Mouse (Mus musculus): ENCODE measurements at regions not wholly inside any gene's neighbourhood (a gene's known extent, or its start where the extent isn't known, plus 50 kb on each side); places are given as distances from the start of the nearest gene placed in this dataset.

DNA sequence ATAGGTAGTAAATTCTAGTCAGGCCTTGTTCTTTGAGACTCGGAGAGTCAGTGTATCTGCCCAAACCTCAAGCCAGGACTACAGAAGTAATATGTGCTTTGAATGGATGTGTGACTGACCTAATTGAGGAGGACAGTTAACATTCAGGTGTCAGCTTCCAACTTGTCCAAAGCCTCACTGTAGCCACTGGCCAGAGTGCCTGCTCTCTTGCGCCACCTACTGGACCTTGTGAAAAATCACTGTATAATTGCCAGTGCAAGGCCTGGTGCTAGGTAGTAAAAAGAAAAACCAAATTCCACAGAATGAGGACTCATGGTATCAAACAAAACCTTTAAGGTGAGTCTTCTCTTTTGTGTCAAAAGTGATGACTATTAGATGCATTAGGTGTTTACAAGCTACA is 933.6 kb upstream of the Lrrc6 start:
- WGBS = 22% methylated on average over 2 of the region's 2 CpGs
- Histone ChIP-seq H3K4me1 (replicated peaks; ENCODE audit: control insufficient read depth, insufficient read depth, low read length) (no peaks in the 10 kb centered on the region), H3K36me3 (ENCODE audit: control insufficient read depth, insufficient read depth) (no peaks in the 10 kb centered on the region), H3K4me3 (ENCODE audit: low read depth, low read length) (no peak overlapping the region), H3K27me3 (replicated peaks; ENCODE audit: control insufficient read depth, insufficient read depth, low read length) (no peaks in the 10 kb centered on the region), H3K27ac (ENCODE audit: low read depth, low read length) (no peak overlapping the region), H3K4me2 (replicated peaks; ENCODE audit: low read depth) (no peak overlapping the region), H3K9me3 (ENCODE audit: control insufficient read depth) (no peaks in the 10 kb centered on the region), H3K9ac (ENCODE audit: low read depth, low read length) (no peak overlapping the region)
- peak; percentile 99 for TF ChIP-seq CTCF (IDR thresholded peaks at IDR 0.05; ENCODE audit: low read depth)
- ATAC-seq = no peak

DNA sequence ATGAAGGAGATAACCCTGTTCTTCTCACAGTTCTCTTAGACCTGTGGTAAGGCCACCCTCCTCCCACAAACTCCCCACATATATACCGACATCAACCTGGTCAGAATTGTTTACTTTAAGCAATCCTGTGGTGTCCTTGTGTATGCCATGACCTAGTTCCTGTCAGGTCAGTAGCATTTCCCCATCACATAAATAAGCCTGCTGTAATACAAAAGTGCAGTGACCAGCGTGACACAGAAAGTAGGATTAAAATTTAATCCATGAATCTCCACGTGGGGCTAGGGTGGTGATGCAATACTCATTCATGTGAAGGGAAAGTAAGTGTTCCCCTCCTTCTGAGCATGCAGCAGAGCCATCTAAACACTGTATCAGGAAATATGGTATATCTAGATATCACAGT is 923.2 kb upstream of the Lrrc6 start:
- no peaks in the 10 kb centered on the region for H3K4me1 ChIP-seq (replicated peaks; ENCODE audit: control insufficient read depth, insufficient read depth, low read length)
- 35% methylated on average over 3 of the region's 3 CpGs for WGBS
- no peak overlapping the region for H3K27ac ChIP-seq (ENCODE audit: low read depth, low read length)
- no peaks in the 10 kb centered on the region for H3K27me3 ChIP-seq (replicated peaks; ENCODE audit: control insufficient read depth, insufficient read depth, low read length)
- no peak for ATAC-seq
- TF ChIP-seq CTCF (IDR thresholded peaks at IDR 0.05; ENCODE audit: low read depth) = no peak
- no peak overlapping the region for H3K4me3 ChIP-seq (ENCODE audit: low read depth, low read length)
- H3K4me2 ChIP-seq (replicated peaks; ENCODE audit: low read depth) = no peak overlapping the region
- H3K36me3 ChIP-seq (ENCODE audit: control insufficient read depth, insufficient read depth) = no peaks in the 10 kb centered on the region
- H3K9me3 ChIP-seq (ENCODE audit: control insufficient read depth) = no peaks in the 10 kb centered on the region
- H3K9ac ChIP-seq (ENCODE audit: low read depth, low read length) = no peak overlapping the region

DNA sequence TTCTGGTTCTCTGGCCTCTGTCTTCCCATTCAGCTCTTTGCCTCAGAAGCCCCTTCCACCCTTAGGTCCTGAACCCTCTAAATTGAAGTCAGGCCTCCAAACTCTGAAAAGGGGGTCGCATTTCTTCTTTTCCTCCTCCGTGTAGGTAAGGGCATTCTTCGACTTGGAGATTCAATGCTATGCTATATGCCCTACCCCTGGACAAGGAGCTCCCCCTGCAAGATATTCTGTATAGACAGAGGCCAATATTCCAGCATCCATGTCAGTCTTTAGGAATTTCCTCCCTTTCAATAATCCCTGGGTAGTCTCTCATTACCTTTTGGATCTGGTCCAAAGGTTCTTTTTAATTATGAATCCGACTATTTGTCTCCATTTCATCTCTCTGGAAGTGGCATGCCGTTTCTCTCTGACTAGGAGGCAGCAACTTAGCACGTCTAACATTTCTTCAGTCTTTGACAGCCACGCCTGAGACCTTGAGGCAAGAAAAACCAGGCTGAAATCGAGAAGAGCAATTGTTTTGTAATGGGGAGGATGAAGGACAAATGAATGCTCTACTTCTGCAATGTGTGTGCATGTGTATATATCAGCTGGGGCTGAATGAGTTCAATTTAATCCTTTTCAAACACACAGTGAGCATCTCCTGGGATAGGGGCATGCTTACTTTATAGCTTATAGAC is 921.7 kb upstream of the Lrrc6 start:
- no peaks in the 10 kb centered on the region for H3K27me3 ChIP-seq (replicated peaks; ENCODE audit: control insufficient read depth, insufficient read depth, low read length)
- no peak for TF ChIP-seq CTCF (IDR thresholded peaks at IDR 0.05; ENCODE audit: low read depth)
- no peak overlapping the region for H3K4me3 ChIP-seq (ENCODE audit: low read depth, low read length)
- H3K36me3 ChIP-seq (ENCODE audit: control insufficient read depth, insufficient read depth) = no peaks in the 10 kb centered on the region
- 66% methylated on average over 8 of the region's 8 CpGs for WGBS
- H3K4me2 ChIP-seq (replicated peaks; ENCODE audit: low read depth) = no peak overlapping the region
- no peak for ATAC-seq
- H3K9me3 ChIP-seq (ENCODE audit: control insufficient read depth) = no peaks in the 10 kb centered on the region
- no peaks in the 10 kb centered on the region for H3K4me1 ChIP-seq (replicated peaks; ENCODE audit: control insufficient read depth, insufficient read depth, low read length)
- H3K27ac ChIP-seq (ENCODE audit: low read depth, low read length) = no peak overlapping the region
- H3K9ac ChIP-seq (ENCODE audit: low read depth, low read length) = no peak overlapping the region

DNA sequence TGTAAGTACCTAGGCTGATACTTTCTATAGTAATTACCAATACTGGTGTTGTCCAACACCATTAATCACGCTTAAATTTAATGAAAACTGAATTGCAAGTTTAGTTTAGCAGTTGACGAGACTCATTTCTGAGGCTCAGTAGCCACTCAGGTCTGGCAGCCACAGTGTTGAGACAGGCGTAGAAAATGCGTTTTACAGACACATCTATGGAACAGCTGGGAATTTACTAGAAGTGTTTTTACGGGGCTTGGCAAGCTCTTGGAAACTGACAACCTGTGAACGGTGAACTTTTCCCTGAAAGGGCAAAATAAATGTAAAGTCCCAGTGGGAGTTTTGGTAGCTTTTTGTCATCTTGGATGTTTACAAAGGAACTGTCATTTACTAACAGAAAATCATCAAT is 920.1 kb upstream of the Lrrc6 start:
- Histone ChIP-seq H3K9ac (ENCODE audit: low read depth, low read length) (no peak overlapping the region), H3K4me2 (replicated peaks; ENCODE audit: low read depth) (no peak overlapping the region), H3K4me3 (ENCODE audit: low read depth, low read length) (no peak overlapping the region), H3K27me3 (replicated peaks; ENCODE audit: control insufficient read depth, insufficient read depth, low read length) (no peaks in the 10 kb centered on the region), H3K9me3 (ENCODE audit: control insufficient read depth) (no peaks in the 10 kb centered on the region), H3K36me3 (ENCODE audit: control insufficient read depth, insufficient read depth) (no peaks in the 10 kb centered on the region), H3K27ac (ENCODE audit: low read depth, low read length) (no peak overlapping the region), H3K4me1 (replicated peaks; ENCODE audit: control insufficient read depth, insufficient read depth, low read length) (no peaks in the 10 kb centered on the region)
- TF ChIP-seq CTCF (IDR thresholded peaks at IDR 0.05; ENCODE audit: low read depth) = no peak
- no peak for ATAC-seq
- WGBS = 72% methylated on average over 6 of the region's 6 CpGs

DNA sequence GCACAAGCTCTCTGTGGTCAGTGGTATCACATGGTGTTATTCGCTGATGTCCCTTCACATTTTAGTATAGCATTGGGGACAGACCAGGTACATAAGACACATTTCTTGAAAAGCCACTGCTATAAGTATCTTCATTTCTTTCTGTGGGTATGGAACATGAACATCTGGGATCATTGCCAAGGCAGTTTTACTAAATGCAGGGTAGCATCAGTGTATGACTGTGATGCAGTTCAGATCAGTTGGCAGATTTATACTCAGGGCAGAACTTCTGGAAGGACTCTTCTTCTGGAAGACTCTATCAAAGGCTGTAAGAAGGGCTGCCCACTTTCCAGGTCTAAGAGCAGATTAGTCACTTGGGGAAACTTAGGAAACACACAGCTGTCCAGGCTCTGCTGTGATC is 919.0 kb upstream of the Lrrc6 start:
- H3K36me3 ChIP-seq (ENCODE audit: control insufficient read depth, insufficient read depth) = no peaks in the 10 kb centered on the region
- H3K4me2 ChIP-seq (replicated peaks; ENCODE audit: low read depth) = no peak overlapping the region
- H3K4me3 ChIP-seq (ENCODE audit: low read depth, low read length) = no peak overlapping the region
- H3K27me3 ChIP-seq (replicated peaks; ENCODE audit: control insufficient read depth, insufficient read depth, low read length) = no peaks in the 10 kb centered on the region
- H3K9me3 ChIP-seq (ENCODE audit: control insufficient read depth) = no peaks in the 10 kb centered on the region
- H3K9ac ChIP-seq (ENCODE audit: low read depth, low read length) = no peak overlapping the region
- no peak for ATAC-seq
- no peaks in the 10 kb centered on the region for H3K4me1 ChIP-seq (replicated peaks; ENCODE audit: control insufficient read depth, insufficient read depth, low read length)
- H3K27ac ChIP-seq (ENCODE audit: low read depth, low read length) = no peak overlapping the region
- no peak for TF ChIP-seq CTCF (IDR thresholded peaks at IDR 0.05; ENCODE audit: low read depth)
- WGBS = 90% methylated on average over 1 of the region's 1 CpGs

DNA sequence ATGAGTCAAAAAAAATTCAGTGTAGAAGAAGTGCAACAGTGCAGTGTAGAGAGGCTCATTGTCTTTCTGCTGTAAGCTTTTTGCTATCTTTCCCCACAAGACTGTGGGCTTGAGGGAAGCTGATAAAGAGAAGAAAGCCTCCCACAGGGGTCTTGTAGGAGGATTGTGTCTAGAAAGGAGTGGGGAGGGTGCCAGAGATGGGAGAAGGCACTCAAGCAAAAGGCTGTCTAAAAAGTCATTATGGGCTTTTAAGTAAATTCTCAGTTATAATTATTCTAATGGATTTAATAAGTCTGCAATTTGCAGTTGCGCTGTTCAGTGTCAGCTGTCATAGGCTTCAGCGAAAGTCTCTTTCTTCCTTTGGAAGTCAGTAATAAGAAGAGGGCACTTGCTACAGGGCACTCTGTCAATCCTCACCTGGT is 917.0 kb upstream of the Lrrc6 start:
- Histone ChIP-seq H3K4me2 (replicated peaks; ENCODE audit: low read depth) (no peak overlapping the region), H3K9me3 (ENCODE audit: control insufficient read depth) (no peaks in the 10 kb centered on the region), H3K36me3 (ENCODE audit: control insufficient read depth, insufficient read depth) (no peaks in the 10 kb centered on the region), H3K4me3 (ENCODE audit: low read depth, low read length) (no peak overlapping the region), H3K27me3 (replicated peaks; ENCODE audit: control insufficient read depth, insufficient read depth, low read length) (no peaks in the 10 kb centered on the region), H3K4me1 (replicated peaks; ENCODE audit: control insufficient read depth, insufficient read depth, low read length) (no peaks in the 10 kb centered on the region), H3K9ac (ENCODE audit: low read depth, low read length) (no peak overlapping the region), H3K27ac (ENCODE audit: low read depth, low read length) (no peak overlapping the region)
- no peak for TF ChIP-seq CTCF (IDR thresholded peaks at IDR 0.05; ENCODE audit: low read depth)
- WGBS = 88% methylated on average over 2 of the region's 2 CpGs
- no peak for ATAC-seq

DNA sequence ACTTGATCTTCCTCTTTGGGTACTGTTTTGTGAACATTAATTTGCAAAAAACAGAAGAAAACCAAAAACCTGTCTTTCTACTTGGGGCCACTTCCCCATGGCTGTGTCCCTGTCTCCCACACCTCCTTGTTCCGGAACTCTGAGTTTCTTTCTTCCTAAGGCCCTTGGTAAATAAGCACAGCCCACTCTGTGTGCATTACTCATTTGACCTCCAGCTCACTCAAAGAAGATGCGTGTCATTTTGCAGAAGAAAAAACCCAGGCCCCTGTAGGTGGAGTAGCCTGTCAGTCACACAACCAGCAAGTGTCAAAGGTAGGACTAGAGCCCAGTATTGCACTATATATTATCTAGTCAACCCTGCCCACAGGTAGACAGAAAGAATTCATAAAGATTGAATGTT is 915.1 kb upstream of the Lrrc6 start:
- TF ChIP-seq CTCF (IDR thresholded peaks at IDR 0.05; ENCODE audit: low read depth) = no peak
- no peak overlapping the region for H3K4me2 ChIP-seq (replicated peaks; ENCODE audit: low read depth)
- no peak overlapping the region for H3K4me3 ChIP-seq (ENCODE audit: low read depth, low read length)
- H3K36me3 ChIP-seq (ENCODE audit: control insufficient read depth, insufficient read depth) = no peaks in the 10 kb centered on the region
- H3K9me3 ChIP-seq (ENCODE audit: control insufficient read depth) = no peaks in the 10 kb centered on the region
- no peak overlapping the region for H3K9ac ChIP-seq (ENCODE audit: low read depth, low read length)
- ATAC-seq = no peak
- H3K27me3 ChIP-seq (replicated peaks; ENCODE audit: control insufficient read depth, insufficient read depth, low read length) = no peaks in the 10 kb centered on the region
- H3K27ac ChIP-seq (ENCODE audit: low read depth, low read length) = no peak overlapping the region
- no peaks in the 10 kb centered on the region for H3K4me1 ChIP-seq (replicated peaks; ENCODE audit: control insufficient read depth, insufficient read depth, low read length)
- WGBS = 56% methylated on average over 2 of the region's 2 CpGs
